Mouse (Mus musculus) frontal cortex, postnatal 10 days (tissue): ENCODE results near the gene Syn2.

Source experiments
- DNase-seq, 2 experiments: peaks; one replicate each; pipeline ENCODE4 v3.0.0; 2022; ENCODE audit warnings: low spot score in 2 of 2, mixed read lengths in 1 of 2

The Syn2 gene

DNA sequence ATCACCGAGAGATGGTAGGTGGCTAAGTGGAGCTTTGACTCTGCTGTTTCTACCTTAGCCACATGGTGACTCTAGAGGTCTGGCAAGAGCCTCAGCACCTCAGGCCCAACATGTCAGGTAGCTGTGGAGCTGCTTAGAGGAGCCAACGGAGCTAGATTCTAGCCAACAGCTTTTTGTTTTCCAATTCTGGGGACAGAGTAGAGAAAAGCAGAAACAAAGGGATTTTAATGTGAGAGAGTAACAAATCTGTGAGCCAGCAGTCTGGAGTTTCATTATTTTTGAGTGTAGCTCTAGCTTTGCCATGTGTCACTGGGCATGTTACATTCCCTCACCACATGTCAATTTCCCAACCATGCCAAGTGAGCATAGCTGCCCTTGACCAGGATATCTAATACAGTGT lies 109.5 kb downstream of the Syn2 start:
- no peak for DNase-seq

DNA sequence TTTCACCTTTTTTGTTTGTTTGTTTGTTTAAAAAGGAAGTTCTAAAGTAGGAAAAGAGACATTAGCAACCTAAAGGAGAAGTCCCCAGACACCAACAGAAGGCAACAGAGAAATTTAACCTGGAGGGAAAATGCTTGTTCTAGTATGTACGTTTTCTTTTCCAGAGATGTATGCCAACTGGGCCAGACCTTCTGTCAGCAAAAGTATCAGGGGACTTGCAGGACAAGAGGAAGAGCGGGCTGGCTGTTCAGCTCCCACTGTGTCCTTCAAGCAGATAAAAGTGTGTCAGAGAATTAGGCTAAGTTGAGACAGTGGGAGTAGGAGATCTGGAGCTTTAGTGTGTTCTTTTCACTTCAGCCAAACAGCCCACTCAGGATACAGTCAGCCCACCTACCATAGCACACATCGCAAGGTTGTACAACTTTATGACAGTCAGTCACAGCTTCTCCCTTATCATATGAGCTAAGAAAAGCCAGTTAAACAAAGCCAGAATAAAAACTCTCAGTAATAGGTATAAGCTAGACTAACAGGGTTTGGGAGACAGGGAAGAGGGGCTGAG lies 110.9 kb downstream of the Syn2 start:
- DNase-seq = no peak

DNA sequence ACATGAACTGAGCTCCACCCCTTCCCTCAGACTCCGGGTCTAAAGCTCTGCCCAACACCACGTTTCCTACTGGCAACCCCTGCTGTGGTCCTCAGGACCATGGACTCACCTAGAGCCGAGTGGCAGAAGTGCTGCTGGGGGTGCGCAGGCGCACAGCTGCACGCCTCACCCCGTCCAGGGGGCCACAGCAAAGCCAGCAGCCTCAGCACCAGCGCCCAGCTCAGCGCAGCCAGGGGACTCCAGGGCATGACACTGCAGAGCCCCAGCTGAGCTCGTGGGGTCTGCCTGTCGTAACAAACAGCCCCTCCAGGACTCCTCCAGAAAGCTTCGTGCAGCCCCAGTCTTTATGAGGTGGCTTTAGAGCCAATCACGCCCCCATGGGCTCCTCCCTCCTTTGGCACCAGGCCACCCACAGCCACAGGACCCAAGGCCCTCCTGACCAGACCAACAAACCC lies 116.9 kb downstream of the Syn2 start:
- DNase-seq = peak; percentile 40 to 45

DNA sequence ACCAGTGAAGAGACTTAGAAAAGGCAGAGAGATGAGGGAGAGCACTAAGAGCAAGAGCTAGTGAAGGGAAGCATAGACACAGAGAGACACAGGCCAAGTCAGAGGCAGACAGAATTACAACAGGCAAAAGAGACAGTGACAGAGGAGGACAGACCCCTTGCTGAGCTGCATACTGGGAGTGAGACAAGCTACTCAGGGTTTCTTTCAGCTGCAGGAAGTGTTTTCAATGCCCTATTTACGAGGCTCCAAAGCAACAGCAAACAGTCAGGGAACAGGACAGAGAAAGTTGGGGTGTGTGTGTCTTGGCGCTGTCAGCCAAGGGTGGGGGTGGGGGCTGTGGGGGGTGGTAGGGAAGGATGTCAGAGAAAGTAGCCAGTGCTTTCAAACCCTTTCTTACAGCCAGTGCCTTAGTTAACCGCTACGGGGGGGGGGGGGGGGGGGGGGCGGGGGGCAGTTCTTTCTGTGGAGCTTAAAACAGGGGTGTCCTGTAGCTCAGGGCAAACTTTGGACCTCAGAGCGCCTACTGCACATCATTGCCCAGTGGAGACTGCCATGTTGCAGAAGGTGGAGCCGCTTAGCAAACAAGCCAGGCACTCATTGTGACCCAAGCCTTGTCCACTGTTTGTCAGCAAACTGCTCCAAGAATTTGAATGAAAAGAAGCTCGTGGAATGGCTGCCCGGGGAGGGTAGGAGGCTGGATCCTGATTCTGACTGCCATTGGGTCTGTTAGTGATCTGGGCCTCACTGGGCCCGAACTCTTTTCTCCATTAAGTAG lies 117.6 kb downstream of the Syn2 start, which contains the start of gene Timp4:
Timp4 (minus strand) TSS at position 107 of the 775 bp plus-strand sequence.
- DNase-seq = peak in 1 of 2 experiments; percentile 36

DNA sequence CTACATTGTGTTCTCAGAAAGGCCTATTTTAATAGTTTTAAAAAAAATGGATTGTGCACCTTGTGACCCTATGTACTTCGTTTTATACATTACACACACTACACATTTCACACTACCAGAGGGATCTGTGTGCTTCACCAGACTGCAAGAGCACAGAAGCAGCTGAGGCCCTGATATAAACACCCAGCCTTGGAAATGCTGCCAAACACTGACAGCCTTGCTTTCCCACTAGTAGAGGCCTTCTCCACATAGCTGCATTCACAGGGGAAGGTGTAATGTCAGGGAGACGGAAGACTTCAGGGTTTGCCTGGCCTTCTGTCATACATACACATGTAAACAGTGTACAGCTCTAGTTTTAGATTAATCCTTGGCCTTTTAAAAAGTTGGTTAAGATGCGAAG lies 120.5 kb downstream of the Syn2 start:
- DNase-seq = no peak

DNA sequence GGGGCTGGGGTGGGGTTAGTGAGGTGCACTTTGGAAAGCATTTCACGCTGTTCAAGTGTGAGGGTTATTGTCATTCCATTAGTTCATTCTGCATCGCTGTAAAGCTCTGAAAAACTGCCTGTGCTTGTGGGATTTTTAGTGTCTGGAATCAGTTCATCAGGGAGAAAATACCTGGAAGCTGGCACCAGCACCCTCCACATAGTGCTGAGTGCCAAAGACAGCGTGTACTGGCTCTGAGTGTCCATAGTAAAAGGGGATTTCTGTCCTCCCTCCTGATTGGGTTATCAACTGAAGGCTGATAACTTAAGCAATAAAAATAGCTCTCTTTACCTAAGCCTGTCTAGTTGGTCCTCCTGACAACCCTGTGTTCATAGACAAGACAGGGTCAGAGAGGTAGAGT lies 125.8 kb downstream of the Syn2 start:
- no peak for DNase-seq

DNA sequence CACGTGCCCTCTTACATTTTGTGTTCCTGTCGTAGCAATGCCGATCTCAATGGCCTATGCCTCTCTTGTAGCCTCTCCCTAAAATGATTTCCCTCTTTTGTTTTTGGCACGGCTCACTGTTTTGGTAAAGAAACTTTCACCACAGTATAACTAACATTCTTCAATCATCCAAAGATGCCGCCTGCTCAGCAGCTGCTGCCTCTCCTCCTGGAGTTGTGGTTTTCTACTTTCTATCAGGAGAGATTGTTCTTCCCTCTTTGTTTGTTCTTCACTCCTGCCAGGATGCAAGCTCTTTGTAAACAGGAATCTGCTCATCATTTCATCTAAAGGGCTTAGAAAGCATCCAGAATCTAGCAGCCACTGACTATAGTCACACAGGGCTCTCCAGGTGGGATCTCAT lies 132.1 kb downstream of the Syn2 start:
- DNase-seq = no peak

DNA sequence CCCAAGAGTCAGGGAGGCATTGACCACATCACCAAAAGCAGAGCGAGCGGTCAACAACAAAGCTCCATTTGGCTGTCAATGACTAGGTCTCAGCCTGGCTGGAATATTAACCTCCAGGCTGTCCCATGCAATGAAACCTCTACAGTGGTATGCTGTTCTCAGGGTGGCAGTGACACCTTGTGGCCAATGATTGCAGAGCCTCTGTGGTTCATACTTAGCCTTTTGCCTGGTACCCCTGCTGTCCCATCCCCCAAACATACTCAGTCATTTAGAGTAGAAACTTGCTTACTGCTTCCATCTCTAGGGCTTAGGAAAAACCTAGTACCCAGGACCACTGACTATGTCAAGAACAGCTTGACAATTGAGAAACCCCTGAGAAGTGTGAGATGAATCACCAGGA lies 133.2 kb downstream of the Syn2 start:
- peak; percentile 34 to 78 for DNase-seq

DNA sequence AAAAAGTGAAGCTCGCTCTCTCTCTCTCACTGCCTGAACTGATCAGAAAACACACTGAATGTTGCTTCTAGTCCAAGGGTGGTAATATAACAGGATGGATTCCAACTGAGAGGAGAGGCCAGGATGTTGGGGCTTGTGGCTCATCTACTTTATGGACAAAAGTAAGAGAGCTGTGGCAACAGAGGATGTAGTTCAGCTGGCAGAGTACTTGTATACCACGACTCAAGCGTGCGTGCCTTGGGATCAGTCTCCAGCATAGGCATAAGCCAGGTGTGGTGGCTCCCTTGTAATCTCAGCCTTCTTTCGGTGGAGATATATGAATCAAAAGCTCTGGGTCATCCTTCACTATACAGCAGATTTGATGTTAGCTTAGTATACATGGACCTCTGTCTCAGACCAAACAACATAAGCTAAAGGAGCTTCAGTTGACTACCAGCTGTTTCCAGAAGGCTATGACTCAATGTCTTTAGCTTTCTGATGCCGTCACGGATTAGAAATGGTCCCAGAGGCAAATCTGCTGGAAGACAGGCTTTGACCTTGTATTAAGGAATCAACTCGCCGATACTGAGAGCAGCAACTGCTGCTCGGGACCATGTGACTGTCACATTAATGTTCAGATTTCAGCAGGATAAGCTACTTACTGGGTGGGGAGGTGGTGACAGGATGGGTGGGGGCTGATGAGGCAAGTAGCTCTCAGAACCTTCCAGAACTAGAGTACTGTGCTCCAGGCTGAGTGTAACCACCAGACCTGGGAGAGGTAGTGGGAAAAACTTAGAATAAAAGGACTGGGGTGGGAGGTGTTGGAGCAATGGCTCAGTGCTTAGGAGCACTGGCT lies 134.1 kb downstream of the Syn2 start:
- no peak for DNase-seq

DNA sequence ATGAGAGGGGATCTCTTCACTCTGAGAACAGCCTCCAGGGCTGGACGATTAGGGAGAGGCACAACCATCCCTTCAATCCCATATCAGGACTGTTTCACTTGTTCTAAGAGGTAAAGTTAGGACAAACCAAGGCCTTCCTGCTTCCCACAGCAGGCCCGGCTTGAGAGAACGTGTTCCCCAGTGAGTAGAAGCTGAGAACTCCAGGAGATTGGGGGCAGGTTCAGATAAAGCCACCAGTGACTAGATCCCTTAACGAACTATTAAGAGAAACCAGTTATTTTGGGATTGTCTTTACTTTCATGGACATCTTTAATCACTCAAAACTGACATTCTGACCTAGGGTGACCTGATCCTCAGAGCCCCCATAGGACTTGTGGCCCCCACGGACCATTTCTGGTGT lies 134.9 kb downstream of the Syn2 start:
- DNase-seq = no peak

DNA sequence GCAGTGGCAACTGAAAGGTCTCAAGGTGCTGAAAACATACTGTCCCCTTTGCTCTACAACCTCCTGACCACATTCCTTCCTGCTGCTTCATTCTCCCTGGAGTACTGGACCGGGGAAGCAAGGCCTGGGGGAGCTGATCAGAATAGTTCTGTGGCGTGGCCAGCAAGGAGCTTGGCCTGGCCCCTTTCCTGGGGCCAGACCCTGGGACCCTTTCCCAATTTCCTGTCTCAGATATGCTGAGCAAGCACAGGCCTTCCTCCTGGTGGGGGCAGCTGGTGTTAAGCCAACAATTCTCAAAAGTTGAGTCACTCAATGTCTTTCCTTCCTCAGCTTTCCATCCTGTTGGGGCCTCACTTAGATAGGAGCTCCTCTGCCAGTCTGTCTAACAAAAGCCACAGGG lies 135.4 kb downstream of the Syn2 start:
- no peak for DNase-seq

DNA sequence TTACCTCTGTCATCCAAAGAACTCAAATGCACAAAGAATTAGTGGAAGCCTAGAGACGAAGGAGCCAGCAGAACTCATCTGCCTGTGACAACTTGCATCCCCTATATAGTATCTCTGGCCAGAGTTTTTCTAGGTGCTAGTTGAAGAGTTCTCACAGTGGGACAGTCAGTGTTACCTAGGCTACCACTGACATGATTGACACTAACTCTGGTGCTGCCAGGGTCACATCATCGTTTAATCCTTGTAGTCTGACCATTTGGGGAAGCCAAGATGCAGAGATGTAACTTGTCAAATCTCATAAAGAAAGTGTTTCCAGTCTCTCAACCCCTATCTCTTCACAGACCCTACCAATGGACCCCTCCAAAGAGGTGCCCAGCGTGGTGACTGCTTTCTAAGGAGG lies 136.6 kb downstream of the Syn2 start:
- DNase-seq = no peak

DNA sequence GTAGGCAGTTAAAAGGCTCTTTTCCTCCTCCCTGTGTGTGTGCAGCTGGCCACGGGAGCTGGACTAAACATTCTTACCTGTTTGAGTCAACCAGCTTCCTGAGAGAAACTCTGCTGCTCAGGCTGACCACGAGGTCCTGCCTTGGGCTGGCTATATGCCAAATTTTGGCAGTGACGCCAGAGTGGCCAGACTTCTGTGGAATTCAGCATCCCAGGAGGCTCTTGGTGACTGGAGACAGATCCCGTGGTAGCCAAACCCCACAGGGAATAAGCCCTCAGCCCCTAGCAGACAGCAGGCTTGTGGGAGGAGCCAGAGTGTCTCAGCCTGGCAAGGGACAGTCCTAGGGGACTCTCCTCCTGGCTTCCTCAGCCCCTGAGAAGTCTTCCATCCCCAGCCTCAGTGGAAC lies 137.2 kb downstream of the Syn2 start:
- no peak for DNase-seq

DNA sequence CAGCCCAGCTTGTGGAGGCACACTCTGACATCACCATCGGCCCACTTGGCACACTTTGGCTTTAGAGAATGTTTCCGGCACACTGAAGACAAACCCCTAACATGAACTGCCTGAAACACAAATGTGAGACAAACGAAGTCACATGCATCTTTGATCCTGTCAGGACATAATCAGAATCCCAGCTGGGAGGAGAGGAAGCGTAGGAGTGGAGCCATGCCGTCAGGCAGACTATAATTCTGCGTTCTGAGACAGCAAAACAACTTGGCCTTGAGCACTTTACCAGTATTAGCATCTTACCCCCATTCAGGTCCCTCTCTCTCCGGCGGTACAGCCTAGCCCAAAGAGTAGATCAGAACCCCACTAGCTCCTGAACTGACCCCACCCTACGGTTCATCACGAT lies 138.6 kb downstream of the Syn2 start:
- no peak for DNase-seq

DNA sequence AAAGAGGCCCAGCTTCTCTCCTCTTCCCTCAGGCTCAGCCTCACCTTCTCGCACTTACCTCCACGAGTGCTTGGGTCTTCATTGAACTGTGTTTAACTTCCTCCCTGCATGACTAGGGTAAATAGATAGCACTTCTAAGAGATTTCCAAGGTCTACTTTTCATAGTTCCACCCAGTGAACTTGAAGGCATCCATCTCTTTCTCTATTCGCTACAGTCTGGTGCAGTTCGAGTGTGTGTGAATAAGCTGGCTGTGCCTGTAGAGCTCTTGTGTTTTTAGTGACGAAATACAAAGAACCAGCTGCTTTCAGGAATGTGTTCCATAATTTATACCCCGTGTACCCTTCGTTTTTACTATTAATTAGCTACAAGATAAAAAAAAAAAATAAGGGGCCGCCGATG lies 140.0 kb downstream of the Syn2 start:
- DNase-seq = no peak

DNA sequence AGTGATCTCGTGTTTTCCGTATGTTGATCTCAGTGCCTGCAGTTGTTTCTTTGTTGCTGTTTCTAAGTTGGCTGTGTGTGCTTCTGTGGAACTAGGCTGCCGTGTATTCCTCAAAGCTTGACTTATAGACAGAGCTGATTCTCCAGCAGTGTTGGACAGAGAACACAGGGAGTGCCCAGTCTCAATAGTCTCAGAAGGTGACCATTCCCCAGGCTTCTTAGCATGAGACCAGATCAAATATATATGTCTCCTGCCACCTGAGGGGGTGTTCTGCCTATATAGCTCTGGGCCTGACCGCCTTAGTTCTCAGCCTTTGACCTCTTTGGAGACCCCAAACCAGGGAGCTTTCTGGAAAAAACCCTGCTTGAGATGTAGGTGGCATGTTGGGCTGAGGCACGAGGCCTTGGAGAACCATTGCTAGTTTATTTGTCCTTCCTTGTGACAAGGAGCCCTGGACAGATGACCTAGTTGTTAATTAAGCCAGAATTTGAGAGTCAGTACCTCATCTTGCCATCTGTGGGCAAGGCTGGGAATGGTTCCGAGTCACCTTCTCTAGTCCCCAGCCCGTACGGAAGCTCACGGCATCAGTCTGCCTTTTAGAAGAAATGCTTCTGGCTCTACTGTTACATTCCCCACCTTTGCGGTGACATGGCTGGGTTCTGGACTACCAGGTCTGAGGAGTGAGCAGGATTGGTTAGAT lies 140.6 kb downstream of the Syn2 start:
- DNase-seq = no peak

DNA sequence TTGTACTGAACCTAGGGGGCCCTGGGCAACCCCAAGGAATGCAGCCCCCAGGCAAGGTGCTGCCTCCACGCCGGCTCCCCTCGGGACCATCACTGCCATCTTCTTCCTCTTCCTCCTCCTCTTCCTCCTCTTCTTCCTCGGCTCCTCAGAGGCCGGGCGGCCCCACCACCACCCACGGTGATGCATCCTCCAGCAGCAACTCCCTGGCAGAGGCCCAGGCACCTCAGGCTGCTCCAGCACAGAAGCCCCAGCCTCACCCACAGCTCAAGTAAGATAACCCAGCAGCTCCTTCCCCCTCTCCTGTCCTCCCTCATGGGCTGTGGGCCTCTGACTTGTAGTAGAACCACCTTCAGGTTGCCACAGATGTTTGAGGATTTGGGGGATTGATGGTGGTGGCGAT lies 143.4 kb downstream of the Syn2 start:
- DNase-seq = no peak

DNA sequence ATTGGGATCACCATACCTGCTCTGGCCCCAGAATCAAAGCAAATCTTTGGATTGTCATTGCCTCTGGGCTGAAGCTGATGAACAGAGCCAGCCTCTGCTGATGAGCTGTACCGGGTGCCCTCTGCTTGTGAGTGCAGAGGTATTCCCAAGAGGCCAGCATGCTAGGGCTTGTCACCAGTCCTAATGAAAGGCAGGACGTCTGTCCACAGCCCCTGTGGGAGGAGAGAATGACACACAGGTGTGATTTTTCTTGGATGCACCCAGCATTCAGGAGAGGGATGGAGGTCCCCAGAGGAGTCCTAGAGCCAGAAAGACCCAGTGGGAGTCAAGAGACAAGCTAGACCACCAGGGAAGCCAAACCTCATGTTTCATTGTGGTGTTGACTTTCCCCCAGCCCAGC lies 144.9 kb downstream of the Syn2 start:
- no peak for DNase-seq

DNA sequence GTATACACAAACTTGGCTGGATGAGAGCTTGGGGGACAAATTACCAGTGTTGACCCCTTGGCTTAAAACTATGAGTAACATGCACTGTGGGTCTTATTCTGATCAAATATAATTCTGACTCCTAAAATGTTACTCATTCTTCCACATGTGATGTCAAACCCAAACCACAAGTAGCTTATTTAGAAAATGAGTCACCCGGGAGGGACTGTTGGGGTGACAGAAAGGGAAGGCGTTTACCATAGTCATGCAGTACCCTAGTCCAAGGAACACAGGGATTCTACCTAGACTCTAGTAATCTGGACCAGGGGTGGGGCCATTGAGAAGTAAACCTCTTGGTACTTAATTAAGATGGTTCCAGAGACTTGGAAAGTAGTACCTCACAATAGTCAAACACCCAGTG lies 149.5 kb downstream of the Syn2 start:
- no peak for DNase-seq

DNA sequence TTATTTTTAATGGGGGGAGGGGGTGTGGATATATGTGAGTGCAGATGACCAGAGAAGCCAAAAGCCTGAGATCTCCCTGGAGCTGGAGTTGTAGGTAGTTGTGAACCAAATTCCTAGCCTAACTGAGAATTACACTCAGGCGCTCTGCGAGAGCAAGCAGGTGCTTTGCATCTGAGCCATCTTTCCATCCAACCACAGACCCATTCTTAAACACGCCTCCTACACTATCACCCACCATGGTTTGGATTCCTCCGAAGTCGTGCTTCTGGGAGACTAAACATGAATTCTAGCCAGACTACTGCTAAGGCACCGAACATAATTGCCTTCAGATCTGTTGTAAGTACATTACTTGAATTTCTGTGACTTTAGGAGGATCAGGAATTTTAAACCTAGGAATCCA lies 151.7 kb downstream of the Syn2 start:
- no peak for DNase-seq

DNA sequence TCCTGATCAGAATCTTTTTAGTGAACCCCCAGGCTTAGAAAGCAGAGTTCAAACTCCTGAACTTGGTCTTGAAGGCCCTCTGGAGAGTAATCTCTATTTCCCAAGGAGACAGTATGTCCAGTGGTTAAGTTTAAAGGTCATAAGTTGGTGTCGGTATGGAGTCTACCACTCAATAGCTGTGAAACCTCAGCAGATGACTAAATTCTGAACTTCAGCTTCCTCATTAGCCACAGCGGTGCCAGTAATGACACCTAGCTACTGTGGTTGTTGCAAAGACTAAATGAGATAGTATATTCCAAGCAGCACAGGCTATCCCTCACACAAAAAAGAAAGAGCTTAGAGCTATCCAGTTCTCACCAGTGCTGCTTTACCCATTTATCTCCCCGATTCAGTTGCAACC lies 153.5 kb downstream of the Syn2 start:
- no peak for DNase-seq

DNA sequence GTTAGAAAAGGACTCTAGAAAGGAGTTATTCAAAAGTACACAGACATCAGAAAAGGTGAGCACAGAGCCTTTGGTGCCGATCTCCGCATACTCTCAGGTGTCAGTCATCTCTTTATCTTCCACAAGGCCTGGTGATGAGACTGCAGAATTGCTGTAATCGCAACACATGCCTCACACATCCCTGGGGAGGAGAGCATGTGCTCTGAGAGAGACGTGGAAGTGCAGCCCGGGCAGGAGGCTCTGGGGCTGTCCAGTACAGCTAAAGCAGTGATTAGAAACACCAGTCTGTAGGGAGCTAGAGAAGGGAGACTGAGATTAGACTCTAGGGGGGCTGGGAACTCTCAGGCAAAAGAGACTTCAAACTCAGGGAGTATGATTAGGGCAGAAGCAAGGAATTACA lies 155.9 kb downstream of the Syn2 start:
- DNase-seq = no peak
